Mouse (Mus musculus): ENCODE measurements around the gene Tnk1.

GRCm38 (mm10) chr11:69816520-69816919, 42.0 kb downstream of the Tnk1 start:
- TF ChIP-seq CTCF (IDR thresholded peaks at IDR 0.05; ENCODE audit: low read depth, low read length) (no peak), POLR2A (IDR thresholded peaks at IDR 0.05; ENCODE audit: borderline replicate concordance, low read depth, low read length) (no peak)

Data from bone marrow macrophage, adult 2 months (primary cell).